Mouse (Mus musculus) spleen, postnatal 14 days (tissue): ENCODE data around the gene Grin2b.
"Not testable (repeated sequence)": the region's sequence is repeated elsewhere in the genome, so short reads cannot be mapped to it uniquely, and the experiment has no call there.

ENCODE experiments used
- DNase-seq, 2 experiments: peaks; one replicate each; pipeline ENCODE4 v3.0.0; 2021 to 2022; ENCODE audit warnings: low spot score in 2 of 2

Grin2b gene

DNA sequence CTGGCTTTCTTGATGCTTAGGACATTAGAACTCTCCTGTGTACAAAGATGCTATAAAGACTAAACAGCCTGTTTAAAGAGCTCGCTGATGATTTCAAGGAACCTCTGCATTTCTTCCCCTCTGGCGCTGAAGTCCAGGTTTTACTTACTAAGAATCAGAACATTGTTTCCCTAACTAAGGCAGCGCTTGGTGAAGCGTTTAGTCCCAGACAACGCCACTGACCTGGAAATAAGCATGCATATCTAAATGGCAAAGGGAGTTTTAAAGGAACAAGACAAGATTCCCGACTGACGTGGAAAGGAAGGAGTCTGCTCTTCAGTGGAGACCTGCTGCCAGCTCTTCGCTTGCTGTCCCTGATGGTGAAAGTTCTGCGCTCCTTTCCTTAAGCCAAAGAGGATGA, 367.9 kb downstream of the Grin2b start:
- no peak for DNase-seq

DNA sequence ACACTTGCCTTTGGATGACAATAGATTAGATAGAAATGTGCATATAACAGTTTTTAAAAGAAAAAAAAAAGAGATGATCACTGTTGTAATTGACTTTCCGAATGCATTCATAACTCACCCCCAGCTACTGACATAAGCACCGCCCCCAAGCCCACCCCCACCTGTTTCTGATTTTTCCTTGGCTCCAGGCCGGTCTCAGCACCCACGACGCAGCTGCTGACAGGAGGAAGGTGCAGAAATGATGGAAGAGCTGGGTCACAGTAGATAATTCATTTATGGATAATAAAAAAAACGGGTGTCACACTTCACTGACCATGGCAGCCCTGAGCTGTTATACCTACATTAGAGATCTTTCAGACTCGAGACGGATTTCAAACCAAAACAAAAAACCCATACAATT, 373.4 kb downstream of the Grin2b start:
- no peak for DNase-seq

DNA sequence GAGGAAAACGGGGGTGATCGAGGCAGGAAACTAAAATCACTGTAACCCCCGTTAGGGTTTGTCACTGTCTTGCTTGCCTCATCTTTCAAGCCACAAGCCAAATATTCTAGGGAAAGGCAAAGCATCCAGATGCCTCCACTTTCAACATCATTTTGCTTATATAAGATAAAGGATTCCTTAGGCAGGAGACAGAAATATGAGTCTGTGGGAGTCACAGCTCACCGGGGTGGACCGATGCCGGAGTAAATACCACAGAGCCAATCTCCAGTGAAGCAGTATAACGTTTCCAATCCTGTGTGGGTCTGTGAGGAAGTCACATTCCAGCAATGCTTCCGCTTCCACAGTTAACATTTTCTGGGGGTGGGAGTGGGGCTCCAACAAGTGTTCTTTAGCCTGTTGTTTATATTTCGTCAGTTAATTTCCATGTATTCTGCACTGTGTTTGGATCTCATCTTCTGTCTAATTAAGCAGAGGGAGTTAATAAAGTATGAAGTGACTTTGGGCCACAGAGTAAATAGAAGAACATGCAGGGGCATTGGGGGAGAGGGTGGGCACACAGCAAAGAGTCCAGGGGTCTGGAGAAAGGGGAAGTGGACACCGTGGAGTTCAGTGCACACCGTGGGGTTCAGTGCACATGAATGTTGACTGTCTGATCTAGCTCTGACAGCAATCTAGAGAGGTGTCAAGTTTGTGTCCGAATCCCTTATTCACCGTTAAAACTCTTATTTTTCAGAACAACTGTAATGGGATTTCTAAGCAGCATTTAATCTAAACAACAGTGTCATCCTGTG, 374.9 kb downstream of the Grin2b start:
- no peak for DNase-seq

DNA sequence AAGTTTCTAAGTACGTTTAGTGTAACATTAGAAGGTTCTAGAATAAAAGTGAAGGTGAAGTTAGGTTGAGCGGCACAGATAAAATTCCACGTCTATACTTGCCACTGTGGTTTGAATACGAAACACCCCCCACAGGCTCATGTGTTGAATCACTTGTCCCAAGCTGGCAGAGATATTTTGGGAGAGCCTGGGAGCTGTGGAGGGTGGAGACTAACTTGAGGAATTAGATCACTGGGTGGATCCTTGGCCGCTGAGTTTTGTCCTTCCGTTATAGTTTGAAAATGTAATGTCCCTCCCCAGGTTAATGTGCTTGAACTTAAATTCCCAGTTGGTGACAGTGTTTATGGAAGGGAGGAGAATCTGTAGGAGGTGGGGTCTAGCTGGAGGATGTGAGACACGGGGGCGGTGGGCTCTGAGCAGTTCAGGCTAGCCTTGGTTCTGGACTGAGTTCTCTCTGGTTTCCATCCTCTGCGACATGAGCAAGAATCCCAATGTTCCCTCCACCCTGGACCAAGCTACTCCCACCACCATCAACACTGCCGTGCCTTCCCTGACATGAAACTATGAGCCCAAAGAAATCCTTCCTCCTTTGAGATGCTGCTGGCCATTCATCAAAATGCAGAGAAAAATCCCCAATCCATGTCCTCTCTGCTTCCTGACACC, 375.8 kb downstream of the Grin2b start:
- DNase-seq, result no peak

DNA sequence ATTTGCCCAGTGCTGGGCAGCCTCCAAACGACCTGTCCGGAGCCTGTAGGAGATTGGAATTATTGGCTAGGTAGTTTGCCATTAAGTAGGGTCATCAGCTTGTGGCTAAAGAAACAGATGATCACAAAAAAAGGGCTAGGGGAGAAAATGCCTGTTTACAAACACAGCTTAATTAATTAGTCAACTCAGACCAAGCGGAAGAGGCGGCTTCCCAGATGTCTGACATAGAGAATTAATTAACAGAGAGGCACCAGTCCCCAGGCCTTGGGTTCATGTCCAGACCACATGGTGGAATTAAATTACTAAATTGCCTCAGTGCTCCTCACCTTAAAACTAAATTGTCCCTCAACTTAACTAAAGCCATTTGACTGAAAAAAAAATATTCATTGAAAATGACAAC, 376.4 kb downstream of the Grin2b start:
- no peak for DNase-seq

DNA sequence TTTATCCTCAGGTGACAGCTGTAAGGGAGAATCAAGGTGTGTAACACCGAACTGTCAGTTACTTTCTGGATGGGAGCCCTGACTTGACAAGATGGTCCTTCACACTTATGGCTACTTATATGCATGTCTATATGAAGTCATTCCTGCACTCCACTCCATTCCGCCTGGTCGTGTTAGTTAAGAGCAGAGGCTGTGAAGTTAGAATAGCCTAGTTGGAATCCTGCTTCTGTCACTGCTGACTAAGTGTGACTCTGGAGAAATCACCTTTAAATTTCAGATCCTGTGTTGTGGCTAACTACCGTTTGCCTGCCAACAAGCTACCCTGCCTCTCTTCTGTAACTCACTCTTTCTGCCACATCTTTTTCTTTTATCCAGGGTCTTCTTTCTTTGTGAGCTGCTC, 381.9 kb downstream of the Grin2b start:
- no peak for DNase-seq

DNA sequence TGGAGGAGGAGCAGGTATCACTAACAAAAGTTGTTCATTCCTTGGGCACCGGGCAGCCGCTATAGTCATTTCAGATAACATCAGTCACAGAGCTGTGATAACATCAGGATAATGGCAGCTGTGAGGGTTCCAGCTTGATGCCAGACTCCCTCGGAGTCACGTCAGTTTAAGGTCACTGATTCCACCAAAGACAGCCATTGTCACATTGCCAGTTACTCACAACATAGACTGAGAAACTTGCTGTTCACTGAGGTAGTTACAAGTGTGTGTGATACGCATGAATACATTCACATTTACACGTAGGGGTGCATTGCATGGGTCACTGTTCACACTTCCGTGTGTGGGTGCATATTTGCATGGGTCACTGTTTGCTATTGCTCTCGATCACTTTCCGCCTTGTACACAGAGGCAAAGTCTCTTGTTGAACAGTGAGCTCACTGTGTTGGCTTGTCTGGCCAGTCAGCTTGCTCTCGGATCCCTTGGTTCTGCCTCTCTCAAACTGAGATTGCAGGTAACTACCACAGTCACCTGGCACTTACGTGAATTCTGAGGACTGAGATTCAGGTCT, 383.6 kb downstream of the Grin2b start:
- no peak for DNase-seq

DNA sequence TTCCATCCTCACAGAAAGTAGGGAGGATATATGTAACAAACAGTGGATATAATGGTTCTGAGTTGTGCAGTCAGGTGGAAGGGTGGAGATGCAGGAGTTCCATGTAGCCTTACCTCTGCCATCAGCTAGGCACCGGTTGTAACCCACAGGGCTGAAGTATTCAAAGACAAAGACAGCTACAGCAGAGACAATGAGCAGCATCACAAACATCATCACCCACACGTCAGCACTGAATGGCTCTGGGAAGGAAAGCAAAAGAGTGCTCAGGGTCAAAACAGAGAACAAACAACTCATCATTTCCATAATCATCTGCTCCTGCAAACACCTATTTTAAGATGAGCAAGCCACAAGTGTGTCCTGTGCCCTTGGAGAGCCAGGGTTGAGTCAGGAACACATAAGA, 398.6 kb downstream of the Grin2b start:
- DNase-seq, result no peak

DNA sequence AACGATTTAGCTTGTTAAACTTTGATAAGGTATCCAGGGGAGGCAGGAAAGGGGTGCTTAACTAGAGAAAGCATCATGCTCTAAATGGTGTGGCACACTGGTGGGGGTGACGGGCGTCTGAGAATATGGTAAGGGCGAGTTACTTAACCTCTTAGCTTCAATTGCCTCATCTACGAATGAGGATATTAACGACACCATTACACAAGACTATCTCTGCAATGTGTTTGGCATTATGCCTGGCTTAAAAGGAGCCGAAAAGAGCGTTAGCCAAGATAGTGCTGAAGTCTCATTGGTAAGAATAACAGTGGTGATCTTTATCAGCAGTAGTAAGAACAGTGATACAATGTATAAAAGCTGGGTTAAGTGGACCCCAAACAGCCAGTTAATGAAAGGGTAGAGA, 405.7 kb downstream of the Grin2b start:
- DNase-seq, result no peak

DNA sequence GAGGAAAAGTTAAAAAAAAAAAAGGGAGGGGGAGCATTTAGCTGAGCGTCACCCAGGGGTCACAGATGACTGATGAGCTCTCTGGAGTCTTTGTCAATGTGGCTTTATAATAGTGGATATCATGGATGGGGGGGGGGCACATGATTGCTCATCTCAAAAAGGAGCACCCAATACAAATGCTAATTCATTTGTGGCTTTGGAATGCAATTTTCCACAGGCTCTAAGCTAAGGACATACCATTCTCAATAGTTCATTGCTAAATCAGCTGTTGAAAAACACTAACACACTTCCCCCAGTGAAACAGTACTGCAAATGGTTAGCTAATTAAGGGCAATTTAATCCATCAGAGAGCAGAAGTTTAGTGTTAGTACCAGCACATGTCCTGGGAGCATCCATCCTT, 414.6 kb downstream of the Grin2b start:
- no peak for DNase-seq

DNA sequence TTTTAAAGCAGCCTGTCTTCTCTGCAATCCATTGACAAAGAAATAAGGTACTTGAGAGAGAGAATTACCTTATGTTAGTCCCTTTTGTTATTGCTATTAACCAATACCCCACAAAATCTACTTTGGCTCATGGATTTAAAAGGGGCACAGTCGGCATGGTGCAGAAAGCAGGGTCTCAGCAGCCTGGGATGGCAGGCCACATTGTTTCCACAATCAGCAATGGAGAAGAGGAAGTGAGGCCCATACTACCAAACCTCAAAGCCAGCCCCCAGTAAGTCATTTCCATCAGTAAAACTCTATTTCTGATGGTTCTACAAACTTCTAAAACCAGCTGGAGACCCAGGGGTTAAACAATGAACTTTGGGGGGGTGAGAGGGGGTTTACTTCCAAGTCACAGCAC, 417.2 kb downstream of the Grin2b start:
- DNase-seq, result no peak

DNA sequence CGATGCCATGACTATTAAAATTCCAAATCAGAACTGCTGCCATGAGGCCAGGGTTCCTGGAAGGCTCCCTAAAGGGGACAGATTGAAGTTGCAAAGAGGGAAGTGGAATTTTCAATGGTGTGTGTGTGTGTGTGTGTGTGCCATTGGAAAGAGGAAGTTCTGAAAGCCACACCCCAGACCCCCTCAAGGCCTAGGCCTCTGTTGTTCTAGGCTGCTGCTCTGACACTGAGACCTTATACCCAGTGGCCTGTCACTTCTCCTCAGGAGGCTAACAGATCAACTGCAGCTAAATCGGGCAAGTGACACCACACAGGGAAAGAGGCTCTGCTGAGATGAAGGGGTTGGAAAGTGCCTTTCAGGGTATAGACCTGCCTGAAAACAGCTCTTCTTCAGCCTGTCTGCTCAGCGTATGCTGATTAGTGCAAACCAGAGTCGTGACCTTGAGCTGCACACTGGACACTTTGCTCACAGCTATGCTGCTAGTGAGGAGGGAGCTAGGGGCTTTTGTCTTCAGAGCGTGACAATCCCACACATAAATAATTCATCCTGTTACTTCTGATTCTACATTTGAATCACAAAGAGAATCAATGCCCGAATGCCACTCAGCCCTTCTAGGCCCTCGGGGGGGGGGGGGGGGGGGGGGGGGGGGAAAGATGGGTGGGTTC, 424.8 kb downstream of the Grin2b start:
- no peak for DNase-seq

DNA sequence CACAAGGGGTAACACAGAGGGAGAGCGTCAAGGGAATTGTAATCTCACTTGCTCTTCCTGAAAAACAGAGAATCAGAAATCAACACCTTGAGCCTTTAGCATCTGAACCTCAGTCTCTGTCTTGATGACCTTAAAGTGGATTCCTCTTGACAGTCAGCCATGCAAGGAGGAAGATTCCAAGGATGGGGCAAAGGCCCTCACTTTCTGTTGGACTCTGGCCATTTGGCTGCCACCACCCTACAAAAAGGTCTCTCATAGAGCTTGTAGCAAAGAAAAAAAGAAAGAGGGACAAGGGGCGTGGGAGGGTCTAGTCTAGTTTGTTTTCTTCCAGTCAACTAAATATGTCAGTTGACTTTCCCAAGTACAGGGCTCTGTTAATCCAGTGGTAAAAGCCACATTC, 427.7 kb downstream of the Grin2b start:
- DNase-seq, result no peak

DNA sequence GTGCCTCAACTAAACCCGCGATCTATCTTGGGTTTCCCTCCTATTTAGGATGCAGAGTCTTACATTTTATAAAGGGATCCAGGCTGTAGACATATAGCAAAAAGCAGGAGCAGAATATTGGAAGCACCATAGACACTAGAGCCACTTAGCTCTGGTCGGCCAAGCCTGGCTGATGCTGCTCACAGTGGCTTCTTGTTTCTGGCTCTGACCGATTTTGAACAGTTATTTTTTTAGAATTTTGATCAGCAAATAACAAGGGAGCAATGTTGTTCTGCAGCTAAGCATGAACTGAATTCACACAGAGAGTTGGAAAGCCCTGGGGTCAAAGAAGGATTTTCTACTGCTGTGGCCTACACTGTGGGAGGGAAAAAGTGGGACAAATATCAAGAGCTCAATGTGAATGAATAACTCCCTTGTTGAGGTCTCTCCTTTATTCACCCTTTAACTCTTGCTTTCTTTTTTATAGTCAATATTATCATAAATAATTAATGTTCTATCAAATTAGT, 439.0 kb downstream of the Grin2b start:
- no peak for DNase-seq

DNA sequence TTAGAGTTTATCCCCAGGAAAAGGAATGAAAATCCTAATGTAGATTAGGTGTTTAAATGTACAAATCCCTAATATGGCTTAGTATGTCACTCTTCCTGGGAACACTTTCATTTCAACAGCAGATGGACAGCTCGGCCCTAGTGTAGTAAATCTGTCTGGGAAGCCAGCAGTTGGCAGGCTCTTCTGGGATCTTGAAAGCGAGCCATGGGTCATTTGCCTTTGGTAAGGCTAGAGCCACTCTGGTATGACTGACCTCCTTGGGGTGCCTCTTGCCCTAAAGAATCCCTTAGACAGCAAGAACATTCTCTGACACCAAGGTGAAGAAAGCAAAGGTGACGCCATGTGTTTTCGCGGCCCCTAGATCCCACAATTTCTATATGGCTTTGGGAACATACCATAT, 446.2 kb downstream of the Grin2b start:
- no peak for DNase-seq

DNA sequence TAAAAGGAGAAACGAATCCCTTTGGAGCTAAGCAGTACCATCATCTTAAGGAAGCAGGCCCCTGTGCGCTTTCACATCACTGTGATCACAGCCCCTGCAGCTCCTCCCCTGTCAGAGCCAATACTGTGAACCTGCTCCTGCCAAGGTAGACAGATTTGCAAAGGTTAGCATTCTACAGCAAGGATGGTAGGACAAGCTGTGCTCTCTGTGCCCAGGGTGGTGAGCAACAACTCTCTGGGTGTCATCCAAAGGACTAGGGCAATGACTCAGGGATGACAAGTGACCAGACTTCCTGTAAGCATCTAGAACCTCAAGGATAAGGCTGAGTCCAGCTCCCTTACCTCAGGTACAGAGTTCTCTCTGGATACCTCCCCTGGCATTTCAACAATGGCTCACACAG, 451.6 kb downstream of the Grin2b start:
- DNase-seq, result no peak

DNA sequence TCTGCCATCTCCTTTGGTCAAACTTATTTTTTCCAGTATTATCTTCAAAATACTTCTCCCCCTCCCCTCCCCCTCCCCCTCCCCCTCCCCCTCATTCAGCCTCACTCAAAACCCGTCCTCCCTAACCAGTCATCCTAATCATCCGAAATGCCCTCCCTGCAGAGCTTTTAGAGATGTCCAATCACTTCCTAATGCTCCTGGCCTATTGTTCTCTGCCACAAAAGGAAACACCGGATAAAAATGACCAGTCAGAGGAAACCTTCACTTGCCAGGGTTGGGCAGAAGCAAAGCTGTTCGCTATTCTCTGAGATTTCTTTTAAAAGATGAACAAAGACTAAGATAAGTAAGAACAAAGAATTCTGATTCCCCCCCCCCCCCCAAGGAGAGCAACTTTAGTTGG, 458.4 kb downstream of the Grin2b start:
- no peak for DNase-seq

DNA sequence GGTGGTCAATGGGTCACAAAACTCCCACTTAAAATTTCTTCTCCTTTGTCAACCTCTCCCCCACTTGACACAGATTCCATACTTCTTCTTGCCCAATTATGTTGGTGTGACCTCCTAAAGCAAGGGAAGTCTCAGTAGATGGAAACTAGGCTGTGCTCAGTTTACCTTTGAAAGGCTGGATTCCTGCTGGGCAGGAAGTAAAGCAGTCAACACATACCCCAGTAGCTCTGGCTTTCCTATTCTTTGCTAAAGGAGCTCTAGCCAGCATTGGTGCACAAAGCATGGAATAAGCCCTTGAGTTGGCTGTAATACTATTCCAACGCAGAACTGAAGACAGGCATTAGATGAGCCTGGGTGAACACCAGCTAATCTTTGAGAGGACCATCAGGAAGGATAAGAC, 459.1 kb downstream of the Grin2b start:
- DNase-seq, result no peak

DNA sequence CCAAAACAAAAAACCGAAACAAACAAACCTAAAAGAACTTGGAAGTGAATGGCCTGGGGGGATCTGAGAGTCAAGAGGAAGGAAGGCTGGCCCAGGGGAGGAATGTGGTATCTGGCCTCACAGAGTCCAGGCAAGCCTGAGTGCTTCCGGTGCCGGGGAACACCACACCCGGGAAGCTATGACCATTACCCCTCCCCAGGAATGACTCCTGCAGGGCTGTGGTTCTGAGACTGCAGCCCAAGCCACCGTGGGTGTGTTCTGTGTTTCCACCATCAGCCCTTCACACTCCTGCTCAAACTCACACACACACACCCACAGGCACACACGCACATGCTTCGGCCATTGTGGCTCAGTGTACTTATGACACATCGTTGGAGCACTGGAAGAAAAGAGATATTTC, 459.6 kb downstream of the Grin2b start:
- DNase-seq, result no peak

DNA sequence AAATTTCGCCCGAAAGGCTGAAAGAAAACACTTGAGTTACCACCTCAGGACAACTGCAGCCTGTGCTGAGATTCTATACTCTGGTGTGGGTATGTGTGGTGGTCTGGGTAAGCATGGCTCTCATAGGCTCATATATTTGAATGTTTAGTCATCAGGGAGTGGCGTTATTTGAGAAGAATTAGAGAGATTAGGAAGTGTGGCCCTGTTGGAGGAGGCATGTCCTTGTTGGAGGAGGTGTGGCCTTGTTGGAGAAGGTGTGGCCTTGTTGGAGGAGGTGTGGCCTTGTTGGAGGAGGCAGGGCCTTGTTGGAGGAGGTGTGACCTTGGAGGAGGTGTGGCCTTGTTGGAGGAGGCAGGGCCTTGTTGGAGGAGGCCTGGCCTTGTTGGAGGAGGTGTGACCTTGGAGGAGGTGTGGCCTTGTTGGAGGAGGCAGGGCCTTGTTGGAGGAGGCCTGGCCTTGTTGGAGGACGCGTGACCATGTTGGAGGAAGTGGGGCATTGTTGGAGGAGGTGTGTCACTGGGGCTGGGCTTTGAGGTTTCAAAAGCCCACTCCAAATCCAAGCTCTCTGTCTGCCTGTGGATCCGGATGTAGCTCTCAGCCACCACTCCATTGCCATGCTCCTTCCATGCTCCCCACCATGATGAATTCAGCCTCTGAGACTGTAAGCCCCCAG, 466.3 kb downstream of the Grin2b start:
- not testable (repeated sequence) for DNase-seq

DNA sequence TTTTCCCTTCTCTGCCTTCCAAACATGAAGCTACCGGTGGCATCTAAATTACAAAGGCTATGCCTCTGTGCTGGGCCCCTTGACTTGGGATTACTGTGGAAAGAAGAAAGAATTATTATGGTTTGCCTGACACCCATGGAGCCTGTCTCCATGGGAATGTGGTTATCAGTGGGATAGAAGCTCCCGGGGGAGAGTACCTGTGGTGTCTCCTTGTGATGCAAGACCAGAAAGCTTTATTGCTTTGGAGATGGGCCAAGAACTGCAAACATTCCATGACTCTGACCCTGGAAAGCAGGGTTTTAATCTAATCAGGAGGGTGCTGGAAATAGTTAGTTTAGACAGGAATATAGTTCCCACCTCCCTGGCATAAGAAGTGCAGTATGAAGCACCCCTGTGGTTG, 469.7 kb downstream of the Grin2b start:
- no peak for DNase-seq

DNA sequence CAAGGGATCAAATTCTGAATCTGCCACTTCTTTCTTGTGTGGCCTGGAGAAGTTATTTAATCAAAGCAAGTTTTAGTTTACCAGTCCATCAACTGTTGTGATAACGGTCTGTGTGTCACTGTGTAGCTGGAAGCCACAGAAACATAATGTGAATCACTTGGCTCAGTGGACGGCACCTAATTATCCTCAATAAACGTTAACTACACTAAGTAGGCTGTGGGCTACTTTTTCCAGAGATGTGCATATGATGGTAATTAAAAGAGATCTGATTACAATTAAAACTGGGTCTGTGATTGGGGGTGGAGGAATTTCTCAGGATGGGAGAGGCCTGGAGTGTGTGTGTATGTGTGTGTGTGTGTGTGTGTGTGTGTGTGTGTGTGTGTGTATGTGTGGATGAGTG, 471.9 kb downstream of the Grin2b start:
- no peak for DNase-seq
